Mouse (Mus musculus) cerebellum, adult 2 months (tissue): ENCODE results near the gene Ddc. TPM values are rescaled to one million over a fixed set of nuclear protein-coding genes. Genes with fewer than 3 reads are reported as not detected.

Experiments
- DNase-seq, 2 experiments: peaks; one replicate each; pipeline ENCODE4 v3.0.0; 2021
- H3K27ac ChIP-seq: fragments of 200-500 bp; 2 replicates; pipeline ENCODE4 v1.5.1; 2012; ENCODE audit warnings: low read length, control low read depth, inconsistent platforms; ENCODE audit not compliant: insufficient read depth
- H3K27me3 ChIP-seq: fragments of 200-500 bp; 2 replicates; pipeline ENCODE4 v1.6.1; 2012; ENCODE audit warnings: inconsistent platforms, mild to moderate bottlenecking, low read length, moderate library complexity; ENCODE audit not compliant: control insufficient read depth, insufficient read depth
- H3K4me1 ChIP-seq: fragments of 200-500 bp; 2 replicates; pipeline ENCODE4 v1.6.1; 2011; ENCODE audit warnings: low read length; ENCODE audit not compliant: control insufficient read depth, insufficient read depth
- H3K4me3 ChIP-seq: fragments of 200-500 bp; replicated peaks from 2 replicates; pipeline ENCODE3; 2011; ENCODE audit warnings: mild to moderate bottlenecking, low read depth, low read length, control low read depth; ENCODE audit not compliant: insufficient read depth
- CTCF ChIP-seq: fragments of 200-500 bp; IDR thresholded peaks from 2 replicates; pipeline ENCODE4 v1.5.1; 2011; ENCODE audit warnings: low read depth, mild to moderate bottlenecking, control low read depth, low read length, moderate library complexity, borderline replicate concordance; ENCODE audit not compliant: insufficient read depth
- POLR2A ChIP-seq: fragments of 200-500 bp; IDR thresholded peaks from 2 replicates; pipeline ENCODE4 v1.6.1; 2011; ENCODE audit warnings: low read length, control low read depth, borderline replicate concordance; ENCODE audit not compliant: insufficient read depth
- WGBS: fragments of 180-500 bp; shearing (Covaris S2); methylation state at CpG from one replicate; pipeline ENCODE4 v1.1.7; 2018; 5-methylcytosine and 5-hydroxymethylcytosine counted together
- polyA plus RNA-seq: library from polyadenylated mRNA; depleted of rRNA; stranded (reverse); fragments of >200 nt; gene quantifications from 2 replicates; pipeline ENCODE4 v1.2.3, GENCODE M21; 2012

The Ddc gene
- polyA plus RNA-seq, 1 experiment: 13.1 TPM

GRCm38 (mm10) chr11:11835361-11835760, 62.6 kb downstream of the Ddc start:
- H3K27ac ChIP-seq: no peak overlapping the region
- no peaks in the 10 kb centered on the region for H3K4me1 ChIP-seq
- no peaks in the 10 kb centered on the region for H3K27me3 ChIP-seq
- no peak for TF ChIP-seq CTCF
- TF ChIP-seq POLR2A: no peak
- WGBS: 73% methylated on average over 6 of the region's 6 CpGs
- DNase-seq: no peak
- H3K4me3 ChIP-seq: no peak overlapping the region

- DNase-seq: no peak
- WGBS: 79% methylated on average over 8 of the region's 8 CpGs
- Histone ChIP-seq H3K4me3 (no peak overlapping the region), H3K27me3 (no peaks in the 10 kb centered on the region; the same call in 1 of the 2 replicates), H3K27ac (no peak overlapping the region), H3K4me1 (no peaks in the 10 kb centered on the region)
- TF ChIP-seq CTCF: no peak
- no peak for TF ChIP-seq POLR2A
These were observed 64.8 kb downstream of the Ddc start for GRCm38 (mm10) chr11:11833100-11833499.

- no peak for TF ChIP-seq POLR2A
- TF ChIP-seq CTCF: no peak
- Histone ChIP-seq H3K4me1 (no peaks in the 10 kb centered on the region), H3K27ac (no peak overlapping the region), H3K27me3 (no peaks in the 10 kb centered on the region; the same call in 1 of the 2 replicates), H3K4me3 (no peak overlapping the region)
- 43% methylated on average over 6 of the region's 6 CpGs for WGBS
- DNase-seq: no peak
These were observed 65.2 kb downstream of the Ddc start for GRCm38 (mm10) chr11:11832755-11833084.

GRCm38 (mm10) chr11:11831940-11832754, 65.8 kb downstream of the Ddc start:
- Histone ChIP-seq H3K27ac (no peak overlapping the region), H3K4me3 (no peak overlapping the region), H3K27me3 (no peaks in the 10 kb centered on the region; the same call in 1 of the 2 replicates), H3K4me1 (no peaks in the 10 kb centered on the region)
- 52% methylated on average over 6 of the region's 6 CpGs for WGBS
- DNase-seq: no peak
- TF ChIP-seq POLR2A (no peak), CTCF (no peak)

- Histone ChIP-seq H3K4me3 (no peak overlapping the region), H3K27ac (no peak overlapping the region), H3K27me3 (no peaks in the 10 kb centered on the region; the same call in 1 of the 2 replicates), H3K4me1 (no peaks in the 10 kb centered on the region)
- TF ChIP-seq CTCF: no peak
- TF ChIP-seq POLR2A: no peak
- DNase-seq: no peak
- 77% methylated on average over 6 of the region's 6 CpGs for WGBS
These were observed 66.4 kb downstream of the Ddc start for GRCm38 (mm10) chr11:11831526-11831925.

GRCm38 (mm10) chr11:11830884-11831495, 67.0 kb downstream of the Ddc start:
- no peak overlapping the region for H3K4me3 ChIP-seq
- no peaks in the 10 kb centered on the region; the same call in 1 of the 2 replicates for H3K27me3 ChIP-seq
- DNase-seq: no peak
- no peaks in the 10 kb centered on the region for H3K4me1 ChIP-seq
- TF ChIP-seq CTCF: no peak
- TF ChIP-seq POLR2A: no peak
- WGBS: 79% methylated on average over 12 of the region's 12 CpGs
- no peak overlapping the region for H3K27ac ChIP-seq

GRCm38 (mm10) chr11:11829161-11830000, 68.6 kb downstream of the Ddc start:
- no peaks in the 10 kb centered on the region for H3K4me1 ChIP-seq
- 61% methylated on average over 11 of the region's 11 CpGs for WGBS
- DNase-seq: no peak
- no peak for TF ChIP-seq CTCF
- no peak for TF ChIP-seq POLR2A
- no peaks in the 10 kb centered on the region; the same call in 1 of the 2 replicates for H3K27me3 ChIP-seq
- H3K27ac ChIP-seq: no peak overlapping the region
- no peak overlapping the region for H3K4me3 ChIP-seq
